Mouse (Mus musculus): ENCODE measurements around the gene Cdkl5. TPM values are rescaled to one million over a fixed set of nuclear protein-coding genes. Genes with fewer than 3 reads are reported as not detected.

Gene Cdkl5
- polyA plus RNA-seq (2015; fragmentation: Illumina TruSeq; extraction: RNeasy Lipid Tissue Mini Kit (QIAGEN cat#74804); ENCODE audit: low read depth, low replicate concordance), result 57.4 TPM

GRCm38 (mm10) chrX:160994543-160995121, at the start of gene Cdkl5:
Gene Cdkl5, minus strand, starts transcription at chrX:160994704.

GRCm38 (mm10) chrX:160906952-160907351, 87.6 kb downstream of the Cdkl5 start, which contains the start of gene Gja6:
Gene Gja6, minus strand, starts transcription at chrX:160907052.

GRCm38 (mm10) chrX:160767713-160768112, 226.8 kb downstream of the Cdkl5 start, which contains the start of gene Rs1:
Gene Rs1, plus strand, starts transcription at chrX:160768013.

DNA sequence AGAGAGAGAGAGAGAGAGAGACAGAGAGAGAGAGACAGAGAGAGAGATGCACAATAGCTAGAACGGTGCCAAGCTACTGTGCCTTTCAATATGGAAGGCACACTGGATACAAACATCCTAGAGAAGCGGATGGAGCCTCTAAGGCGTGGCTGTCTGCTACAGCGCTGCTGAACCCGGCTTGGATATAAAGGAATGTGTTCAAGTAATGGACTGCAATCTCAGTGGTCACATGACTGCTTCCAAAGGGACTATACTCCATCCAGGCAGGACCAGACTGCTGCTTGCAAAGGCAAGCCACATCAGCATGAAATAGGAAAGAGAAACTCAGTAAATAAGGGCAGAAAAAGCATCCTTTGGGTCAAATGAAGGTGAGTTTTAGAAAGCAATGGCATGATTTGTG, 258.9 kb downstream of the Cdkl5 start, which contains the start of gene Ppef1:
Gene Ppef1, minus strand, starts transcription at position 116 of the 400 bp plus-strand sequence.

Other genes starting within 250 kb of the Cdkl5 start
- gene Rs1, start 226.7 kb downstream of the Cdkl5 start, polyA plus RNA-seq (2015; fragmentation: Illumina TruSeq; extraction: RNeasy Lipid Tissue Mini Kit (QIAGEN cat#74804); ENCODE audit: low read depth, low replicate concordance), result 0.25 TPM
- gene Gja6, start 87.7 kb downstream of the Cdkl5 start, polyA plus RNA-seq (2015; fragmentation: Illumina TruSeq; extraction: RNeasy Lipid Tissue Mini Kit (QIAGEN cat#74804); ENCODE audit: low read depth, low replicate concordance), result 0.30 TPM
- gene Scml2, start 122.5 kb upstream of the Cdkl5 start, polyA plus RNA-seq (2015; fragmentation: Illumina TruSeq; extraction: RNeasy Lipid Tissue Mini Kit (QIAGEN cat#74804); ENCODE audit: low read depth, low replicate concordance), result 1.8 TPM

All from brain, adult 10 weeks (tissue).